Mouse (Mus musculus) heart, embryonic 13.5 days (tissue): ENCODE measurements around the gene Siah1a. TPM values are rescaled to one million over a fixed set of nuclear protein-coding genes. Genes with fewer than 3 reads are reported as not detected.

Experiments
- ATAC-seq: fragments of 200-750 bp; cut with Nextera tagmentation; 2 replicates; pipeline ENCODE4 v1.8.0; 2017; ENCODE audit warnings: moderate TSS enrichment; ENCODE audit not compliant: insufficient number of reproducible peaks, low FRiP score, low TSS enrichment; ENCODE audit errors: extremely low read depth
- H3K27ac ChIP-seq: fragments of 300-500 bp; sonication (generic); replicated peaks from 2 replicates; pipeline ENCODE4 v1.5.1; 2015; ENCODE audit warnings: moderate library complexity, mild to moderate bottlenecking, inconsistent platforms
- H3K27me3 ChIP-seq: fragments of 300-500 bp; sonication (generic); replicated peaks from 2 replicates; pipeline ENCODE4 v1.6.1; 2015; ENCODE audit warnings: mild to moderate bottlenecking, inconsistent platforms
- H3K36me3 ChIP-seq: fragments of 300-500 bp; sonication (generic); 2 replicates; pipeline ENCODE4 v1.6.1; 2015; ENCODE audit warnings: mild to moderate bottlenecking, inconsistent platforms
- H3K4me1 ChIP-seq: fragments of 300-500 bp; sonication (generic); 2 replicates; pipeline ENCODE4 v1.6.1; 2015; ENCODE audit warnings: inconsistent platforms
- H3K4me2 ChIP-seq: fragments of 300-500 bp; sonication (generic); 2 replicates; pipeline ENCODE4 v1.6.1; 2015; ENCODE audit warnings: inconsistent platforms, mild to moderate bottlenecking, moderate library complexity
- H3K4me3 ChIP-seq: fragments of 300-500 bp; sonication (generic); 2 replicates; pipeline ENCODE4 v1.5.1; 2015; ENCODE audit warnings: moderate library complexity, mild to moderate bottlenecking, inconsistent platforms
- H3K9ac ChIP-seq: fragments of 300-500 bp; sonication (generic); 2 replicates; pipeline ENCODE4 v1.6.1; 2015; ENCODE audit warnings: inconsistent platforms, mild to moderate bottlenecking, moderate library complexity
- H3K9me3 ChIP-seq: fragments of 300-500 bp; sonication (generic); 2 replicates; pipeline ENCODE4 v1.6.1; 2016; ENCODE audit warnings: inconsistent platforms
- WGBS: fragments of 180-500 bp; shearing (Covaris S2); methylation state at CpG from one replicate; pipeline ENCODE4 v1.1.7; 2015; ENCODE audit warnings: mixed read lengths; 5-methylcytosine and 5-hydroxymethylcytosine counted together
- polyA plus RNA-seq: library from polyadenylated mRNA; unstranded; fragments of >200 nt; fragmentation: Nextera tagmentation; extraction: Ambion mirVana; gene quantifications from 2 replicates; pipeline ENCODE4 v1.2.1, GENCODE M21; 2015

Siah1a gene
- polyA plus RNA-seq, 1 experiment from 2014 or later = 30.8 TPM

GRCm38 (mm10) chr8:86695703-86696102 lies 50.0 kb downstream of the Siah1a start:
- WGBS = 86% methylated on average over 2 of the region's 2 CpGs
- Histone ChIP-seq H3K36me3 (peaks cover 33% of the 10 kb centered on the region), H3K9ac (no peak overlapping the region), H3K27me3 (no peaks in the 10 kb centered on the region), H3K4me1 (peaks cover 17% of the 10 kb centered on the region), H3K27ac (no peak overlapping the region), H3K9me3 (no peaks in the 10 kb centered on the region), H3K4me3 (no peak overlapping the region), H3K4me2 (no peak overlapping the region)
- ATAC-seq = no peak

GRCm38 (mm10) chr8:86694011-86694410 lies 51.7 kb downstream of the Siah1a start:
- H3K9me3 ChIP-seq = no peaks in the 10 kb centered on the region
- no peak overlapping the region for H3K9ac ChIP-seq
- H3K27me3 ChIP-seq = no peaks in the 10 kb centered on the region
- H3K36me3 ChIP-seq = peaks cover 22% of the 10 kb centered on the region
- H3K4me2 ChIP-seq = no peak overlapping the region
- WGBS = 82% methylated on average over 1 of the region's 1 CpGs
- no peak overlapping the region for H3K4me3 ChIP-seq
- ATAC-seq = no peak
- H3K27ac ChIP-seq = no peak overlapping the region
- H3K4me1 ChIP-seq = peaks cover 9% of the 10 kb centered on the region

GRCm38 (mm10) chr8:86692107-86692506 lies 53.6 kb downstream of the Siah1a start:
- ATAC-seq = no peak

GRCm38 (mm10) chr8:86686629-86687028 lies 59.1 kb downstream of the Siah1a start:
- Histone ChIP-seq H3K9me3 (no peaks in the 10 kb centered on the region), H3K4me1 (no peaks in the 10 kb centered on the region), H3K4me2 (no peak overlapping the region), H3K27ac (no peak overlapping the region), H3K9ac (no peak overlapping the region), H3K27me3 (no peaks in the 10 kb centered on the region), H3K4me3 (no peak overlapping the region), H3K36me3 (peaks cover 24% of the 10 kb centered on the region)
- WGBS = 70% methylated on average over 3 of the region's 3 CpGs
- ATAC-seq = no peak

More at GRCm38 (mm10) chr8:86692107-86692506, 53.6 kb downstream of the Siah1a start:
- Histone ChIP-seq H3K9ac (no peak overlapping the region), H3K4me1 (no peaks in the 10 kb centered on the region), H3K9me3 (no peaks in the 10 kb centered on the region), H3K36me3 (peaks cover 32% of the 10 kb centered on the region), H3K4me3 (no peak overlapping the region), H3K27me3 (no peaks in the 10 kb centered on the region), H3K27ac (no peak overlapping the region), H3K4me2 (no peak overlapping the region)
- WGBS = 84% methylated on average over 1 of the region's 1 CpGs

Other genes starting within 250 kb of the Siah1a start
- gene Abcc12, start 165.2 kb downstream of the Siah1a start, polyA plus RNA-seq = not detected in 2 replicates
- 53.7 and 56.7 TPM in 2 replicates for gene Lonp2, start 121.9 kb downstream of the Siah1a start, polyA plus RNA-seq
- gene Gm10638, start 235 bp downstream of the Siah1a start, polyA plus RNA-seq = 3.0 and 3.3 TPM in 2 replicates
- 6.2 and 6.7 TPM in 2 replicates for gene N4bp1, start 139.3 kb upstream of the Siah1a start, polyA plus RNA-seq